Mouse (Mus musculus): ENCODE results near the gene Shh.

DNA sequence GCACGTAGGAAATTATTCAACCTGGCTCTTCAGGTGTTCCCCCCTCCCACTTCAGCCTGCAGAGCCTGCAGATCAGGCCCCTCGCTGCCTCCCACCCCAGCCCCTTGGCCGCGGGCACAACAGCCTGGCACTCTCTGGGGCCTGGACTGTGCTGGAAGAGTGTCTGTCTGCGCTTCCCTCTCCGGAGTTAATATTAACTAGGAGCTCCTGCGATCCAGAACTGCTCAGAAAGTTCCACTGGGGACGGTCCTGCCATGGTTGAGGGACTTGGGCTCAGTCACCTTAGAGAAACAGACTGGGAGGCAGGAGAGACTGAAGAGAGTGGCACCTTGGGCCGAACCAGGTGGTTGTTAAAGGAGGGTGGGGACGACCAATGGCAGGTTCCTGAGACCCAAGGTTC is 3.4 kb downstream of the Shh start:
- TF ChIP-seq CTCF (IDR thresholded peaks at IDR 0.05; ENCODE audit: control insufficient read depth, insufficient read depth, insufficient replicate concordance, low read depth, low read length) (no peak), POLR2A (IDR thresholded peaks at IDR 0.05; ENCODE audit: control insufficient read depth, low read depth, low read length) (no peak)

All from testis, adult 2 months (tissue).